Mouse (Mus musculus): ENCODE results near the gene Aph1a. TPM values are rescaled to one million over a fixed set of nuclear protein-coding genes. Genes with fewer than 3 reads are reported as not detected.

Gene Aph1a
- total and polyA plus RNA-seq, 3 experiments = 98.7 to 121 (median 99.9) TPM

DNA sequence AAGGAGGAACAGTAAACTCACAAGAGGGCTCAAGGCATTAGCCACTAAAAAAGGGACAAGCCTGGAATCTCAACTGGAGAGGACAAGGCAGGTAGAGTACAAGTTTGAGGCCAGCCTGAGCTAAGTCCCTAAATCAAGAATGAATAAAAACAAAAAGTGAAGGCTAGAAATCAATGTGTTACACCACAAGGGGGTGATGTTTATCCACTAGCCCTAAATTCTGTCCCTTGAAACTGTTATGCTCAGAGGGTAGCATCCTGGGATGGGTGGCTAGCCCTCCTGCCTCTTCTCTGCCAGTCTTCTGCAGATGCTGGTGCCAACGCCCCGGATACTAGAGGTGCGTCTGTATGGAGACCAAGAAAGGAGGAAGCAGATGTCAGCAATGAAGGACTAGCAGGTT, 33.4 kb upstream of the Aph1a start:
- intact Hi-C loops (cut with DNase I) = loop anchor here (2.0 kb wide), 1 partner anchor 192 kb away; no protein-coding TSS in a partner anchor
- H3K79me2 ChIP-seq (replicated peaks; ENCODE audit: control insufficient read depth, insufficient read depth, low read length) = no peaks in the 10 kb centered on the region
- peaks cover 2% of the 10 kb centered on the region; the same call in 1 of the 2 replicates for H3K36me3 ChIP-seq (ENCODE audit: control insufficient read depth, insufficient read depth, low read length)
- no peak for DNase-seq
- TF ChIP-seq POLR2A (IDR thresholded peaks at IDR 0.05; ENCODE audit: insufficient read depth, low read depth, low read length) (no peak), CTCF (IDR thresholded peaks at IDR 0.05) (peak; percentile 49)
- H3K9ac ChIP-seq (ENCODE audit: low read depth, low read length) = no peak overlapping the region
- H3K27ac ChIP-seq = no peak overlapping the region
- H3K4me1 ChIP-seq (ENCODE audit: control insufficient read depth, insufficient read depth, low read length) = no peaks in the 10 kb centered on the region
- no peak overlapping the region for H3K4me3 ChIP-seq
- WGBS = 70% methylated on average over 3 of the region's 3 CpGs
- H3K27me3 ChIP-seq (ENCODE audit: control insufficient read depth, insufficient read depth, low read length) = no peaks in the 10 kb centered on the region

DNA sequence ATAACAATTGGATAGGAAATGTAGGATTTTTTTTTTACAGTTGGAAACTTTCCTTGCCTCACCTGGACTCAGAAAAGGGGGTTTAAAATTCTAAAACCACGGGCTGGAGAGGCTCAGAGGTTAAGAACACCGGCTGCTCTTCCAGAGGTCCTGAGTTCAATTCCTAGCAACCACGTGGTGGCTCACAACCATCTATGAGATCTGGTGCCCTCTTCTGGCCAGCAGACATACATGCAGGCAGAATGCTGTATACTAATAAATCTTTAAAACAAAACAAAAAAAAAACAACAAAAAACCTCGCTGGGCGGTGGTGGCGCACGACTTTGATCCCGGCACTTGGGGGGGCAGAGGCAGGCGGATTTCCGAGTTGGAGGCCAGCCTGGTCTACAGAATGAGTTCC, 32.6 kb upstream of the Aph1a start:
- no peaks in the 10 kb centered on the region for H3K27me3 ChIP-seq (ENCODE audit: control insufficient read depth, insufficient read depth, low read length)
- H3K4me1 ChIP-seq (ENCODE audit: control insufficient read depth, insufficient read depth, low read length) = no peaks in the 10 kb centered on the region; the same call in 1 of the 2 replicates
- no peak for TF ChIP-seq EP300 (IDR thresholded peaks at IDR 0.05; ENCODE audit: insufficient read depth, low read depth, low read length)
- peak; percentile 57 for TF ChIP-seq CTCF (IDR thresholded peaks at IDR 0.05)
- peaks cover 4% of the 10 kb centered on the region; the same call in 1 of the 2 replicates for H3K36me3 ChIP-seq (ENCODE audit: control insufficient read depth, insufficient read depth, low read length)
- WGBS = 80% methylated on average over 10 of the region's 10 CpGs
- no peak for DNase-seq
- intact Hi-C loops (cut with DNase I) = loop anchor here (2.0 kb wide), 1 partner anchor 192 kb away; no protein-coding TSS in a partner anchor
- H3K4me3 ChIP-seq = no peak overlapping the region
- no peak overlapping the region for H3K27ac ChIP-seq
- H3K9ac ChIP-seq (ENCODE audit: low read depth, low read length) = no peak overlapping the region
- no peaks in the 10 kb centered on the region; the same call in 1 of the 2 replicates for H3K79me2 ChIP-seq (replicated peaks; ENCODE audit: control insufficient read depth, insufficient read depth, low read length)

DNA sequence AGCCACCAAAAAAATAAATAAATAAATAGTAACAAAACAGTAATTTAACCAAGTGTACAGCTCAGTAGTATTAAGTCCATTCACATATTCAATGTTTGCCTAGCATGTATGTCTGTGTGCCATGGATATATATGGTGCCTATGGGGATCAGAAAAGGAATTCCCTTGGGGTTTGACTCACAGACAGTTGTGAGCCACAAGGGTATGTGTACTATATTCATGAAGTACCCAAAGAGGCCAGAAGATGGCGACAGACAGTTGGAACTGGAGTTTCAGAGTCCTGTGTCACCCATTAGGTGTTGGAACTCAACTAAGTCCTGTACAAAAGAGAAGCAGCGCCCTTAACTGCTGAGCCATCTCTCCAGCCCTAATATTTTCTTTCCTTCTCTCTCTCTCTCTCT, 32.0 kb upstream of the Aph1a start:
- Histone ChIP-seq H3K27me3 (ENCODE audit: control insufficient read depth, insufficient read depth, low read length) (no peaks in the 10 kb centered on the region), H3K36me3 (ENCODE audit: control insufficient read depth, insufficient read depth, low read length) (peaks cover 4% of the 10 kb centered on the region; the same call in 1 of the 2 replicates), H3K4me3 (no peak overlapping the region), H3K4me1 (ENCODE audit: control insufficient read depth, insufficient read depth, low read length) (no peaks in the 10 kb centered on the region; the same call in 1 of the 2 replicates), H3K79me2 (replicated peaks; ENCODE audit: control insufficient read depth, insufficient read depth, low read length) (no peaks in the 10 kb centered on the region; the same call in 1 of the 2 replicates), H3K9ac (ENCODE audit: low read depth, low read length) (no peak overlapping the region), H3K27ac (no peak overlapping the region)
- TF ChIP-seq EP300 (IDR thresholded peaks at IDR 0.05; ENCODE audit: insufficient read depth, low read depth, low read length) (no peak), CTCF (IDR thresholded peaks at IDR 0.05) (peak; percentile 83)
- DNase-seq = peak in 1 of 2 experiments; percentile 49
- whole genome bisulfite sequencing = 53% methylated on average over 2 of the region's 2 CpGs
- intact Hi-C loops (cut with DNase I) = loop anchor here (1.0 to 2.0 kb wide), 2 partner anchors 45 to 191 kb away; no protein-coding TSS in a partner anchor

DNA sequence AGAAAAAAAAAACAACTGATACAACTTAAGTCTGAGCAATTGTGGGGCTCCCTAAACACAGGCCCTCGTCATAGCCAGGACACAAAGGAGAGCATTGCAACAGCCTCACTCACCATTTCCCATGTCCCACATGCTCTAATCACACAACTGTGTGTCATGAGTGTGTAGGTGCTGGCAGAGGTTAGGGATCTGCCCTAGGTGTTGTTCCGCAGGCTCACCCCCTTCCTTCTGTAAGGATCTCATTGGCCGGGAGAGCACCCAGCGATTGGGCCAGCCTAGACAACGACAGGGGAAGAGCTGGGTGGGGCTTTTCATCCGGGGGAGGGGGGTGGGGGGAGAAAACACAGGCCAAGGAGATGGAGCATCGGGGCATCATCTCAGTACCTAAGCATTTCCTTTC, 30.2 kb upstream of the Aph1a start:
- no peak for DNase-seq
- intact Hi-C loops (cut with DNase I) = no loop called here
- 54% methylated on average over 7 of the region's 7 CpGs for WGBS
- Histone ChIP-seq H3K27ac (peak overlapping the region; percentile 38; the same call in 1 of the 2 replicates), H3K79me2 (replicated peaks; ENCODE audit: control insufficient read depth, insufficient read depth, low read length) (peaks cover 1% of the 10 kb centered on the region; the same call in 1 of the 2 replicates), H3K36me3 (ENCODE audit: control insufficient read depth, insufficient read depth, low read length) (peaks cover 4% of the 10 kb centered on the region), H3K27me3 (ENCODE audit: control insufficient read depth, insufficient read depth, low read length) (no peaks in the 10 kb centered on the region), H3K4me1 (ENCODE audit: control insufficient read depth, insufficient read depth, low read length) (no peaks in the 10 kb centered on the region; the same call in 1 of the 2 replicates), H3K4me3 (no peak overlapping the region), H3K9ac (ENCODE audit: low read depth, low read length) (no peak overlapping the region)
- no peak for TF ChIP-seq CTCF (IDR thresholded peaks at IDR 0.05)
- no peak for TF ChIP-seq POLR2A (IDR thresholded peaks at IDR 0.05; ENCODE audit: insufficient read depth, low read depth, low read length)
- no peak for TF ChIP-seq EP300 (IDR thresholded peaks at IDR 0.05; ENCODE audit: insufficient read depth, low read depth, low read length)

DNA sequence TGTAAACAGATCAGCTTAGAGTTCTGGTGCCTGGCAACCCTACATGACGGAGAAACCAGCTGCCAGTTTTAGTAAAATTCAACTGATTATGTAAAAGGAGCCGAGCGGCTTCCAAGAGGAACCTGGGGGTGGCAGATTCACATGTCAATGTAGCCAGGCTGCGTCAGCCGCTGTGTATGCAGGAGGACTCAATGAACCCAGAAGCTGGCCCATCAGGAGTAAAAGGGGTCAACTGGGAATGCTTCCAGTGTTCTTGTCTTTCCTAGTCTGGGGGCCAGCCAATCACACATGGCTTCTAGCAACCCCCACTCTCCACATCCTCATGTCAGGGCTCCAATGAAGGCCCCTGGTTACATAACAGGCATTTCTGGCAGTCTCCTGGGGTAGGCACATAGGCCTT, 28.7 kb upstream of the Aph1a start:
- Histone ChIP-seq H3K79me2 (replicated peaks; ENCODE audit: control insufficient read depth, insufficient read depth, low read length) (peaks cover 4% of the 10 kb centered on the region), H3K4me3 (no peak overlapping the region), H3K27ac (peak overlapping the region; percentile 53), H3K27me3 (ENCODE audit: control insufficient read depth, insufficient read depth, low read length) (no peaks in the 10 kb centered on the region), H3K36me3 (ENCODE audit: control insufficient read depth, insufficient read depth, low read length) (peaks cover 4% of the 10 kb centered on the region), H3K9ac (ENCODE audit: low read depth, low read length) (no peak overlapping the region), H3K4me1 (ENCODE audit: control insufficient read depth, insufficient read depth, low read length) (no peaks in the 10 kb centered on the region; the same call in none of the 2 replicates)
- DNase-seq = peak; percentile 28 to 55
- WGBS = 67% methylated on average over 5 of the region's 5 CpGs
- intact Hi-C loops (cut with DNase I) = no loop called here
- TF ChIP-seq POLR2A (IDR thresholded peaks at IDR 0.05; ENCODE audit: insufficient read depth, low read depth, low read length) = no peak
- no peak for TF ChIP-seq EP300 (IDR thresholded peaks at IDR 0.05; ENCODE audit: insufficient read depth, low read depth, low read length)
- no peak for TF ChIP-seq CTCF (IDR thresholded peaks at IDR 0.05)

DNA sequence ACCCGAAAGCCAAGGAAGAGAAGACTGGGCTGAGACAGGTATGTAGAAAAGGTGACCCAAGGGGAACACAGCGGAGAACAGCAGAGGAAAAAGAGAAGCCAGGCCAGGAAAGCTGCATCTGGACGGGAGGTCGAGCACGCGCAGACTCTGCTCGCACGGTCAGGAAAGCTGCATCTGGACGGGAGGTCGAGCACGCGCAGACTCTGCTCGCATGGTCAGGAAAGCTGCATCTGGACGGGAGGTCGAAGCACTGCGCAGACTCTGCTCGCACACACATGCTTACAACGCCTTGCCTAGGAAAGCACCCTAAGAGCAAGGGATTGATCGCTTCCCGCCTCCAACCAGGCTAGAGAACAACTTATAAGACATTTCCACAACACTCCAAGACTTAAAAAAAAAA, 28.2 kb upstream of the Aph1a start:
- peaks cover 4% of the 10 kb centered on the region for H3K36me3 ChIP-seq (ENCODE audit: control insufficient read depth, insufficient read depth, low read length)
- intact Hi-C loops (cut with DNase I) = no loop called here
- no peak for DNase-seq
- peak overlapping the region; percentile 53 for H3K27ac ChIP-seq
- peaks cover 4% of the 10 kb centered on the region for H3K79me2 ChIP-seq (replicated peaks; ENCODE audit: control insufficient read depth, insufficient read depth, low read length)
- peak overlapping the region; percentile 43; the same call in 1 of the 2 replicates for H3K9ac ChIP-seq (ENCODE audit: low read depth, low read length)
- peaks cover under 1% of the 10 kb centered on the region for H3K4me1 ChIP-seq (ENCODE audit: control insufficient read depth, insufficient read depth, low read length)
- no peak overlapping the region for H3K4me3 ChIP-seq
- 89% methylated on average over 20 of the region's 20 CpGs for WGBS
- no peak for TF ChIP-seq CTCF (IDR thresholded peaks at IDR 0.05)
- TF ChIP-seq EP300 (IDR thresholded peaks at IDR 0.05; ENCODE audit: insufficient read depth, low read depth, low read length) = no peak
- no peaks in the 10 kb centered on the region for H3K27me3 ChIP-seq (ENCODE audit: control insufficient read depth, insufficient read depth, low read length)

All from heart, adult 2 months (tissue).